Mouse (Mus musculus) left cerebral cortex, adult 8-10 months (tissue): ENCODE measurements around the gene Slco1c1. TPM values are rescaled to one million over a fixed set of nuclear protein-coding genes. Genes with fewer than 3 reads are reported as not detected.

ENCODE experiments used
- DNase-seq, 2 experiments: peaks; one replicate each; pipeline ENCODE4 v3.0.0; 2022; ENCODE audit warnings: low spot score in 2 of 2
- total RNA-seq, 4 experiments: library from RNA; stranded (reverse); gene quantifications; 2 replicates each; pipeline ENCODE4 v1.2.4; 2022

Slco1c1 gene
- total RNA-seq = 10 to 100 TPM; 34.5 to 52.4 (median 44.3) TPM

DNA sequence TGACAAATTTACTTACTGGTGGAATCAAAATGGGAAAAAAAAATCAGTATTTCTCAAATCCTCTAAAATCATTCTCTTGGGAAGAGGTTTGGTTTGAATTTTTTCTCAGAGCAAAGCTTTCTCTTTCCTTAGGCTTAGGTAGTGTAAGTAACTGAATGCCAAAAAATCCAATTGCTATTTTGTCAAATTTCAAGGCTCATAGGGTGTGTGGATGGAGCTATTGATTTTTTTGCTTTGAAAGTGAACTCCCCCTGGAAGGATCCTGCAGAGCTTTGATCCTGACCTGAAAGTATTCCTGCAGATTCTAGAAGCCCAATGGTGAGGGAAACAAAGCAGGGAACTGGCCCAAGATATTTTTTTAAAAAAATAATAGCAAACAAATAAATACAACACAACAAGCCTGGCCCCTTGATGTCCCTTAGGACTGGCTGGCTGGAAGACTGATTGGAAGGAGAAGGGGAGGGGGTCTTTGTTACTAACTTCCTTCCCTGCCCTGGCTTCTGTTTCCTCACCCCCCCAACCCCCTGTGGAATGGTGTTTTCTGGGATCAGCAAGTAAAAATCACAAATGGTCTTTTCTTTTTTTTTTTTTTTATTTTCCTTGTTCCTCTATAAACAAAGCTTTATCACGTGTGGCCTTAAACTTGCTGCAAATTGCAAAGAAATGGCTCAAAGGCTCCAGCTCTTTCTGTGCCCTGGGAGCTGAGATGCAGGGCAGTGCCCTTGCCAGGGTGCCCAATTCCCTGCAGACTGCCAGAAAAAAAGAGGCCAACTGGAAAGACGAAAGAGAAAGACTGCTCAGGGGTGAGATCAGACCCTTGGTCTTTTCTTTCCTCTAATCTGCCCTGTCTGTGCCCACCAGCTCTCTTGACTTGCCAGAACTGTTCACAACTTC, at the start of gene Slco1c1:
TSS of gene Slco1c1 (plus strand) at position 622 of the 894 bp plus-strand sequence.
- peak in 1 of 2 experiments; percentile 27 for DNase-seq

DNA sequence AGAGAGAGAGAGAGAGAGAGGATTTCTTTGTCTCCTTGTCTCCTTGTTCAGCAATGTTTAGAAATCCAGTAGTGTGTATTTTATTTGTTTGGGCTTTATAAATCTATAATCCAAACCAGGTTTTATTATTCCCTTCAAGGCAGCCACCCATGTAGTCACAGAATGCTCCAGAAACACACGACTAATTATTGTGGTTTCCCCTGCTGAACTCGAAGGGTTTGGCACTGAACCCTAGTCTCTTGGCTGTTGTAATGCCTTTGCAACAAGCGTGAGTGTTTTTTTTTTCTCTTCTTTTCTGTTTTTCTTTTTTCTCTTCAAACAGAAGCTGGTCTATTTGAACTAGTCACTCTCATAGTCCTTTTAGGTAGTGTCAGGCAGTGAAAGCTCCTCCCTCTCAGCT, 49.5 kb upstream of the Slco1c1 start:
- no peak for DNase-seq

DNA sequence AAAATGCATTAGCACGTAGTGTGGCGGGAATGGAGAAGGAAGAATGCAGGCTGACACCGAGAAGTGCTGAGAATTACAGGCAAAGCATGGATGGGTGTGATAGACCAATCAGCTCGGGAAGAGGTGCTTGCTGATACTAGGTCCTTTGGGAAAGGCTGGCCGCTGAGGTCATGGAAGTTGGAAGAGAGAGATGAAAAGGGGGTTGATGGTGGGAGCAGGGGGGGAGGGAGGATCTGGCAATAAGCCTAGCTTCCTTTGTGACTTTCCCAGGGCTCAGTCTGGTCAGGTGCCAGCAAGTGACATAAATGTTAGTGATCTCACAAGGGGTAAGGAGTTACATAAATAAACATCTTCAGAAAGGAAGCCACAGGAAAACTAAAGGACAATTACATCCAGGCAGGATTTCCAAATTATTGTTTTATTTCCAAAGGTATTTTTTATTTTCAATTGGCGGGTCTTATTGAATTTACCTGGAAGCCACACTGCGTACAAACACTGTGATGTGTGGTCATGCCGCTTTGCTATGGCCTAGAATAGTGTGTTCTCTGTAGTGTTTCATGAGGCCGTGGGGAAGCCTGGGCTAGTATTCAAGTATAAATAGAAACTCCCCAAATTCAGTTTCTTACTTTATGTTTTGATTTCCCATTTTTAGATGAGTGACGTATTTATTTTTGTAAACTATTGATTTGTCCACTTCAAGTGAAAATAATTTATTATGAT, 38.7 kb upstream of the Slco1c1 start:
- DNase-seq = no peak

DNA sequence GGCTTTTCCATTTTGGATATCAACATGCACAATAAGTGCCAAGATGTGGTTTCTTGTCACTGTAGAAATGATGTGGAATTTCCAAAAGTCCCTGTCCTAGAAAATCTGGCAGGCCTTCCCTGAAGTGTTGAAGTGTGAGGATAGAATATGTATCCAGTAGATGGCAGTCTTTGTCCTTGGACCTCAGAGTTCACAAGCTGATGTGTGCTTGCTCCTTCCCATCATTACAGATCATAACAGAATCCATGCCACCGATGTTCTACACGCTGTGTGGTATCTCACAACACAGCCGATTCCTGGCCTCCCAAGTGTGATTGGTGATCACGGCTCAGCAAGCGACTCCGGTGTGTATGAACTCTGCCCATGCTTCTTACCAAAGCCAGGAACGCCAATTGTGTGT, 36.9 kb upstream of the Slco1c1 start:
- DNase-seq = no peak

DNA sequence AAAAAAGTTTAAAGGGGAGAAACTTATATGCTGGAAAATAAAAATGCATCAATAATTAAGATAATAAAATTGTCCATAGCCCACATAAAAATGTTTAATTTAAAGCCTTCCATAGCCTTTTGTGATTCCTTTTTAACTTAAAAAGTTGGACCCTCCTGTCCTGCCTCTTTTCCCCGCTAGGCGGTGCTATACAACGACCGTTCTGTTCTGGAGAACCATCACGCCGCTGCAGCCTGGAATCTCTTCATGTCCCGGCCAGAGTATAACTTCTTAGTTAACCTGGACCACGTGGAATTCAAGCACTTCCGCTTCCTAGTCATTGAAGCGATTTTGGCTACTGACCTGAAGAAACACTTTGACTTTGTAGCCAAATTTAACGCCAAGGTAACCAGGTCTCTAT, 35.5 kb upstream of the Slco1c1 start:
- peak in 1 of 2 experiments; percentile 43 for DNase-seq

DNA sequence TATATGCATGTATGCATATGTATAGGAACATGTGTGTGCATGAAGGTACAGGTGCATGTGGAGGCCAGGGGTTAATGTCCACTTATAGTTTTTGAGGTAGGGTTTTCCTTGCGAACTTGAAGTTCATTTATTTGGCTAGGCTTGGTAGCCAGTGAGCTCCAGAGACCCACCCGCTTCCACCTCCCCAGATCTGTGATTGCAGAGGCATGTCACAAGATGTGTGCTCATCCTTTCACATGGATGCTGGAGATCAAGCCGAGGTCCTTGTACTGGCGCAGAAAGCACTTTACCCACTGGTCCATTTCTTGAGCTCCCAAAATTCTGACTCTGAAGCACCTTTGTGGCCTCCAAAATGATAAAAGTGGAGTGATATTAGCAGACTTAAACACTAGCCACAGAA, 29.3 kb upstream of the Slco1c1 start:
- DNase-seq = no peak

DNA sequence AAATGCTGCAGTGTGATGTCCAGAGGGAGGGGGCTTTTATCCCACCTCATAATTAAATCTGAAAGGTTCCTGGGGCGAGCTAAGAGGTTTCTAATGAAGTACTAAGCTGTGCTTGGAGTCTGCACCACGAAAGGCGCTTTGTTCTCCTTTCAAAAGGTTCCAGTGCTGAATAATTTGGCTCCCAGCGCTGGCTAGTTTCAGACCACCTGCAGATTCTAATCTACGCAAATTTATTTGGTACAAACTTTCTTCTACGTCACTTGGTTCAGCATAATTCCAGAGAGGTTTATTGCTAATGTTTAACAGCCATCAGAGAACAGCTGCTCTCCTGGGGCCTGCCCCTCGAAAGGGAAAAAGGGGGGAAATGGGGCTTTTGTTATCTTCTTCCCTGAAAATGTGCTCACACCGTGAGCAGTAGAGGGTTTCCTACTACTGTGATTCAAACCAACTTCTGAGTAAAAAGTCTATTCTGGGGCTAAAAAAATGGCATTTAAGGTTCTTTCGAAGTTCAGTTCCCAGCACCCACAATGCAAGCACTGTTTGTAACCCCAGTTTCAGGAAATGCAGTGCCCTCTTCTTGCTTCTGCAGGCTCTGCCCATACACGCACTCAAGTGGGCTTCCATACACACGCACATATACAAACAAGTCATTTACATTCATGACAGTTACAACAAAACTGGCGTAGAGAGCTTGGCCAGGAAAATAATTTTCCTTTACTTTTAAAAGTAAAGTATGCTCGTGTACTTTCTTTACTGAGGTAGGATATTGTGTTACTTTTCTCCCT, 28.3 kb upstream of the Slco1c1 start:
- DNase-seq = no peak

DNA sequence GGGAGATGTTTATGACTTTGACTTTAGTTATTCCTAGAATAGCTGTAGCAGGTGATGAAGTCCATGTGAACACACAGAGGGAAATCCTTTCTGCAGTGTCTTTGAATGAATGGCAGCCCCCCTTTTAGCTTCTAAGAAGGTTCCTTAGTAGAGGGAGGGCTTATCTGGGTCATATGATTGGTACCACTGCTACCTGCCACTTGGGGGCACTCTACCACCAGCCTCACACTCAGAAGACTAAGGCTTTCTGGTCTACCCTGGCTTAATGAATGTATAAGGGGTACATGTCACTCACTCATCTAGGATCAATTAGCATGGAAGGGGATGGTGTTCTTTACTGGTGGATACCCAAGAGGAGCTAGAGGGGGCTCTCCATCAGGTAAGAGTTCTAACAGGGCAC, 24.7 kb upstream of the Slco1c1 start:
- no peak for DNase-seq

DNA sequence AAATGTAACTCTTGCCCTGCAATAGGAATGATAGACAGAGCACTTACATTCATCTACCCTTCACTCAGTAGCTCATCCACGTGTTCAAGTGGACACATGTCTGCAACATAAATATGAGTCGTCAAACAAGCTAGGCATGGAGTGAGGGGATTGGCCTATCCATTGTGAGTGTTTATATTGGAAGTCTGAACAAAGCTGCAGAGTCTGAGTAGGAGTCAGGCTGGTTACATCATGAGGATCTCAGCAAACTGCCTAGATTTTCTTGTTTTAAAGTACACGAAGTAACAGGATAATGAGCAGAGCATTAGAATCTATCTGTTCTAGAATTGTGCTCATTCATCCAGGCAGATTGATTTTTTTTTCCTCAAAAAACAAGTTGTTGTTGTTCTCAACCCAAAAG, 23.0 kb upstream of the Slco1c1 start:
- no peak for DNase-seq

DNA sequence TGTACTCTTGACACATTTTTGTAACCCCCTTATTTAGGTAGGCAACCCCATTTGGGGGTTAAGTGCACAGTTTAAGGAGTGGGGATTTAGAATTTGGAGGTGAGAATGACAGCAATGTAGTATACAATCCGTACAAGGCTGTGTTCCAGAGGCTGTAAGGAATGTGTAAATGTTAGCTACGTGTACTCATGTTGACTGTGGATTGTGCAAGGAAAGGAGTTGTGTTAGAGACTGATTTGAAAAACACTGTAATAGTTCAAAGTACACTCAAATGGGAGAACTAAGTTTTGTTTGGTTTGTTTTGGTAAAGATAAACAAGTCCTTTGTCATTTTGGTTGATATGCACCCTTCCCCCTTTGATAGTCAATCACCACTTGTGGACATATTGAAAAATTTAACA, 1.6 kb upstream of the Slco1c1 start:
- DNase-seq = no peak

DNA sequence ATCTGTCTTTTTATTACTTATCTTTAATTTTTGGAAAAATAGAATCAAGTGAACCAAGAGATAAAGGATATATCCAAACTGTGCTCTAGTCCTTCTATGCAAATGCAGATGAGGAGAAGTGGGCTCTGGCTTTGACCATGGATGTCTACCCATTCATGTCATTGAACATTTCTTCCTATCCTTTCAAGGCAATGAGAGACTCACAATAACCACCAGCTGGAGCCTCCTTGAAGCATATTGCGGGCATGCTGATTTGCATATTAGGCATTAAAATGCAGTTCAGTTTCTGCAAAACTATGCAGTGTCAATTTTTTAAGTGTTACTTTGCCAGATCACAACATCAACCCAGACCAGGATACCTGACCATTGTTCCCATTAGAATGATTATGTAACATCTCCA, 1.6 kb downstream of the Slco1c1 start:
- DNase-seq = no peak

DNA sequence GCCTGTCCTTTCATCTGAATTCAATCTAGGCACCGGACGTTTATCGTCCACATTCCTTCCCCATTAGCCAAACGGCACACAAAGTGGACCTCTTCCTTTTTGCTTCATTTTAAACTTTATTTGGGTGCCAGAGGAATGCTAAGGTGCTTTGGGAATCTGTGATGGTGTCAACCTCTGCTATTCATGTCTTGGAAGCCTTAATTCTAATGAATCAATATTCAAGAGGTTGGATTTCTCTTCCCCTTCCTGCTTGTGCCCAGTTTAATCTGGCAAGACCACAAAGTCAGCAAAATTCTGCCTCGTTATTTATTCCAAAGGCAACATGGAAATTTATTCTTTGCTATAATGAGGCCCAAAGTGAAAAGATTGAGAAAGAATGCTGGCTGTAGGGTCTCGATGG, 6.7 kb downstream of the Slco1c1 start:
- no peak for DNase-seq

DNA sequence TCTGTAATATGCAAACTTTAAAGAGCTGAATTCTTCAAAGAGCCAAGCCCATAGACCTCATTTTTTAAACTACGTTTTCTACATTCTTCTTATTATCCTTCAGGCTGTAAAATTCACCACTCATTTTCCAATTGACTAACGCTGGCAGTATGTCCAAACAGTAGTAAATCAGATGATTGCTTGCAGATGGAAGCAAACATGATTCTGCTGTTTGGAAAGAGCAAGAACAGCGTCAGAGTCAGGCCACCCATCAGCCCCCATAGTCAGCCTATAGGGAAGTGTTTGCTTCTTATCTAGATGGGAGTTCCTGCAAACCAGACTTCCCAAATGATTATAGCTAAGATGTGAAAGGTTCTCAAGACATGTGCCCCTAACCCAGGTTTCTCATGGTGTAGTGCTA, 13.1 kb downstream of the Slco1c1 start:
- DNase-seq = no peak

DNA sequence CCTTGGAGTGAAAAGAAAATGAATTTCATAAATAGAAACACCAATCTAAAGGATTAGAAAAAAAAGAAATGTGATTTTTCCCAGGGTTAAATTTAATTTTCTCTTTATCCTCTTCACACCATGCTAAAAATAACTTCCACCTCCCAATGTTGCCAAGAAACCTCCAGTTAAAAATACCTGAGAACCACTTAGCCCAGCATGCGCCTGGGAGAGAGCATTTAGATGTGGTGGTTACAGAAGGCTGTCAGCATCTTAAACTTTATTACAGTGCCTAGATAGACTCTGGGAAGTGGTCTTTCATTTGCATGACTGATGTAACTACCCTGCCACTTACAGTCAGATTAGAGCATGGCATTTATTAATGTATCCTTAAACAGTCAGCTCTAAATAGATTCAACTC, 17.0 kb downstream of the Slco1c1 start:
- DNase-seq = no peak

DNA sequence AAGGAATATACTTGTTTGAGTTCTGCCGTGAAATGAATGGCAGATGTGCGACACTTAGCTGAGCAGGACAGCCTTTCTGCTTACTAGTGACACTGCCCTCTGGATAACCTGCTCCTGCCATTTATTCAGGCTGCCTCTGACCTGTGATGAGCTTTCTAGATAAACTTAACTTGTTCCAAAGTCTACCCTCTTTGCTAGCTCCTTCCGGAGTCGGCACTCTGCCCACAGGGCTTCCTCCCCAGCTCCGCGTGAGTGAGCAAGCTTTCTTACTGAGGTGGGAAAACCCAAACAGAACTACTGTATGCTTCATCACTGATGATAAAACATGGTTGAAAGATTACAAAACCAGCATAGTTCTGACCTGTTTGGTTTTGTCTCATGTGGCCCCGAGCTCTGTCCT, 19.2 kb downstream of the Slco1c1 start:
- DNase-seq = no peak

DNA sequence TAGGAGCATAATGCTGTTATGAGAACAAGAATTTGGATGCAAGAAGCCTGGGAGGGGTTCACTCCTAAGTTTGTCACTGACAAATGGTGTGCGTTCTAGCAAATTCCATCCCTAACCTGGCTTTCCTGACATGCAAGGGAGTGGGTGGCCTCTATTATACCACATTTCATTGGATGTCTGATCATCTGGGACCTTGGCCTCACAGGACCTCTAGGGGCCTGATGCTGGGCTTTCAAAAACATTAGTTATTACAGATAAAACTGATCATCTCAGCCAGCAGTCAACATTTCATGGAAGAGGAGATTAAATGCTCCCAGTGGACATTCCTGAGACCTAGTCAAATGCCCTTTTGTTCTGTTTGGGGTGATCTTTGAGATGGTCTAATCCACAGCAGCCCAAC, 34.0 kb downstream of the Slco1c1 start:
- no peak for DNase-seq

DNA sequence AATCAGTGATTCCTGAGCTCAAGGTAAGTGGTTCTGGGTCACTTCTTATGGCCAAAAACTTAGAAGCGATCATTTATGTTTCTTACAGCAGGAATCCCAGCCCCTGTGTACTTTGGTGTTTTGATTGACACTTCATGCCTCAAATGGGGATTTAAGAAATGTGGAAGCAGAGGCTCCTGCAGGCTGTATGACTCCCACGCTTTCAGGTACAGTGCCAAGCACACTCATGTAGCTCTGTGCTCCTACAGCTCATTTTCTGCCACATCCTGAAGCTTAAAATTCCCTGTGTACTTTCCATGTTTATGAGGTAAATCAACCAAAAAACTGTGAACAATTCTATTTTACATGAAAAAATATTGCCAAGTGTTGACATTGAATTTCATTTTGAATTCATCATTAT, 43.2 kb downstream of the Slco1c1 start:
- peak in 1 of 2 experiments; percentile 15 for DNase-seq

DNA sequence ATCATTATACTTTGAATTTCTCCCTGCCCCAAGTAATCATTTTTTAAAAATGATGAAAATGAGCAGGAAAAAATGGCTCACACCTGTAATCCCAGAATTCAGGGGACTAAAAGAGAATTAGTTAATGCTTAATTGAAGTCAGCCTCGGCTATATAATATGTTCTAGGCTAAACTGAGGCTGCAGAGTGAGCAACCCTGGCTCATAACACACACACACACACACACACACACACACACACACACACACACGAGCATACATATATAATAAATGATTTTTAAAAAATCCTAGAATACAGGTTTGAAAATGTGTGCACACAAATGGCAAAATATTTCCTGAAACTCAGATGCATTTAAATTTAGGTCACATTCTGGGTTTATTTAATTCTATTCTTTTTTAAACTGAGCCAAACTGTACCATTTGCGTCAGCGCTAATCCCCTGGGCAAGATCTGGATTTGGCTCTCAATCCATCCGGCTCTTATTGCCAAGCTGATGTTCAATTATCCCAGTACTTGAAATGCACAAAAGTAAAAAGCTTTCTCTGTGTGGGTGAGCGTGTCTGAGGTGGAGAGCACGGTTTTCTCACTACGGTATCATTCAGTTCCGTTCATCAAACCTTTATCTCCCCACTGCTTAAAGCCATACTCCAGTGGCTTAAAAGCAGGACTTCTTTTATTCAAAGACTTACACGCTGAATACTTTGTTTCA, 43.8 kb downstream of the Slco1c1 start:
- no peak for DNase-seq

DNA sequence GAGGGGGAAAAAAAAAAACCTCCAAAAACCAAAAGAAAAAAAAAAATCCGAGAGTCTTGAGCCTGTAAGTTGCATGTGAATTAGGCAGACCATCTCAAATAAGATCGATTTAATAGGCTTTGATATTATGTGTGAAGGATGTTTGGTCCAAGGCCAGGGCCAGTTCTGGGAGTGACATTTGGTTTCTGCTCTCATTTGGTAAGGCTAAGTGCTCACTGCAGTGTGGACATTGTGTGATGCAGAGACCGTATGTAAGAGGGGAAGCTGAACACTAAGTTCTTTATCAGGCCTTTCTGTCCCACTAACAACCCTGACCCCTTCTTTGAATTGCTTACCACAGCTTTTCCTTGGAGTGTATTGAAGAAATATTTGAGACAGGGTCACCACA, 44.4 kb downstream of the Slco1c1 start:
- no peak for DNase-seq

DNA sequence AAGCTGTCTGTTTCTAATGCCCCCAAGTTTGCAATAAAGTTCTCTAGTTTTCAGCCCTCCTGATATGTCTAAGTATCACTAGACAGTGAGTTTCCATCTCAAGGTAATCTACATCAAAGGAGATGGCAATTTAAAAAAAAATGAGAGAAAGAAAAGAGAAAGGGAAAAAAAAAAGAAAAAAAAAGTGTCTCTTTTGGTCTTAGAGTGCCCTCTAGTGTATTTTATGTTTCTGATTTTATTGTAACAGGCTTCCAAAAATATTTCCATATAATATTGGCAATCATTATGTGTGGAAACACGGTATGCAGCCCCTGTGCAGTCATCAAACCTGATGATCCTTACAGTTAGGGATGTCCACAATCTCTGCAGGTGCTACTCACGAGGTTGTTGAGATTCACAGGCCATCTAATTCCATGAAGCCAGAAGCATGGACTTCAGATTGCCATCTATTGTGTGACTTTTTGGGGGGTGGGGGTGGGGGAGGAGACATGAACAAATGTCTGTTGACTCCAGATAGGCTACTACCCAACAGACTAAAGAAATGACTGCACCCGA, 52.6 kb downstream of the Slco1c1 start:
- no peak for DNase-seq

DNA sequence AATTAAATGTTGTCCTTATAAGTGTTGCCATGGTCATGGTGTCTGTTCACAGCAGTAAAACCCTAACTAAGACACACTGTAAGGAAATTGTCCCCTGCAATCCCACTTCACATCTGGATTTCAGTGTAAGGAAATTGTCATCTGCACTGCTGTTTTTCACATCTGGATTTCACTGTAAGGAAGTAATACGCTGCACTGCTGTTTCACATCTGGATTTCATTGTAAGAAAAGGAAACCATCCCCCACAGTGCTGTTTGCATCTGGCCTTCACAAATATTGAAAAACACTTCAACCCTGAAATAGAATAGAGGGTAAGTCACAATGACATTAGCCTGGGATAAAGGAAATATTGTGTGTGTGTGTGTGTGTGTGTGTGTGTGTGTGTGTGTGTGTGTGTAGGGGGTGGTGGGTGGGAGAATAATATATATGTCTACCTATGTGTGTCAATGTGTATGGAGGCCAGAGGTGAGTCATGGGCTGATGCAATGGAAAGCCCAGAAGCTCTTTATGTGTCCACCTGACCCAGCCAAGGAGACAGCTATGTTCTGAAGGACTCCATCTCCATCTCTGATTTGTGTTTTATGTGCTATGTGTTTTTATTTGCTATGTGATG, 60.7 kb downstream of the Slco1c1 start:
- no peak for DNase-seq
